11 mouse cellular contexts compared by ENCODE assay signal in the genomic region with DNA sequence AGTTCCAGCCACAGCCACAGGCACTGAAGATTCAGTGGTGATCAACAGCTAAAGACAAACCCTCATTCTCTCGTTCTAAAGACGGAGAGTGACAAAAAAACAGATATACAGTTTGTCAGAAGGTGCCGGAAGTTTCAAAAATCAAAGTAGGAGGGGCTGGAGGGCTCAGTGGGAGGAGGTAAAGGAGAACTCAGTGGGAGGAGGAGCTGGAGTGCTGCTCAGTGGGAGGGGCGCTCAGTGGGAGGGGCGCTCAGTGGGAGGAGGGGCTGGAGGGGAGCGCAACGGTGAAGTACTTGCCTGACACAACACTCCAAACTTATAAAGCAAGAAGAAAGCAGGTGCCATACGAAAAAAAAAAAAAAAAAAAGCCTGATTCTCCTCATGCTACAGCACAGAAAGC. TPM values are rescaled to one million over a fixed set of nuclear protein-coding genes. Genes with fewer than 3 reads are reported as not detected.
DNase-seq lines count a peak whose midpoint lies in the region; ATAC-seq and TF ChIP-seq lines count a peak whose summit lies in the region.
"Had no signal": no experiment of that assay in that cellular context is flagged by ENCODE, and none has a peak within 500 bp of the region (broad histone marks: within the 10 kb centered on the region; RNA-seq: fewer than 3 reads in every experiment).

No protein-coding gene starts in this region.

- TF ChIP-seq EP300 in MEL (IDR thresholded peaks at IDR 0.05; ENCODE audit: low read depth in 1 of 2, low read length in 2 of 2) = no peak
- no peak for TF ChIP-seq EP300 in liver, postnatal 0 days (IDR thresholded peaks at IDR 0.05; ENCODE audit: low read depth)

- TF ChIP-seq POLR2A in MEL (IDR thresholded peaks at IDR 0.05; ENCODE audit: control insufficient read depth in 1 of 2, insufficient read depth in 1 of 2, low read depth in 1 of 2, low read length in 2 of 2, poor library complexity in 1 of 2) = no peak

- no peak for TF ChIP-seq CTCF in MEL (IDR thresholded peaks at IDR 0.05 in 2 of 3, conservative IDR thresholded peaks at IDR 0.05 in 1 of 3; ENCODE audit: control insufficient read depth in 1 of 3, insufficient read depth in 1 of 3, low read depth in 2 of 3, low read length in 3 of 3, poor library complexity in 1 of 3, severe bottlenecking in 1 of 3)
- TF ChIP-seq CTCF in liver, postnatal 0 days (IDR thresholded peaks at IDR 0.05; ENCODE audit: low read depth) = no peak

- no peaks in the 10 kb centered on the region for H3K79me2 ChIP-seq in MEL (ENCODE audit: control insufficient read depth, insufficient read depth, low read length, poor library complexity)

- H3K9ac ChIP-seq in MEL (ENCODE audit: control insufficient read depth, low read depth, low read length, poor library complexity, severe bottlenecking) = peak overlapping the region; percentile 55
- H3K9ac ChIP-seq in liver, postnatal 0 days (replicated peaks) = no peak overlapping the region
- H3K9ac ChIP-seq: lung, embryonic 15.5 days; neural tube, embryonic 12.5 days had no signal

- intact Hi-C loops in gastrocnemius, postnatal 36 days (cut with DNase I) = no loop called here

- no peaks in the 10 kb centered on the region for H3K9me3 ChIP-seq in MEL (replicated peaks; ENCODE audit: insufficient read depth, low read length)
- no peaks in the 10 kb centered on the region for H3K9me3 ChIP-seq in liver, postnatal 0 days (ENCODE audit: low read length)
- H3K9me3 ChIP-seq: embryonic facial prominence, embryonic 10.5 days; lung, embryonic 15.5 days; neural tube, embryonic 12.5 days had no signal

- H3K27ac ChIP-seq in MEL (ENCODE audit: control insufficient read depth, low read depth, low read length) = no peak overlapping the region
- no peak overlapping the region for H3K27ac ChIP-seq in liver, postnatal 0 days (ENCODE audit: low read depth)
- H3K27ac ChIP-seq: embryonic facial prominence, embryonic 10.5 days; lung, embryonic 15.5 days; neural tube, embryonic 12.5 days had no signal

- peaks cover under 1 to 3% of the 10 kb centered on the region in 2 experiments; a peak in 2 of 4 replicates for H3K27me3 ChIP-seq in MEL (ENCODE audit: control insufficient read depth in 1 of 2, insufficient read depth in 2 of 2, low read length in 2 of 2)
- no peaks in the 10 kb centered on the region for H3K27me3 ChIP-seq in liver, postnatal 0 days (ENCODE audit: insufficient read depth, low read length)
- no peaks in the 10 kb centered on the region for H3K27me3 ChIP-seq in splenic B cell, adult 2 months (ENCODE audit: control insufficient read depth, insufficient read depth, low read length, poor library complexity, severe bottlenecking)
- H3K27me3 ChIP-seq: lung, embryonic 15.5 days; neural tube, embryonic 12.5 days had no signal

- WGBS in liver, postnatal 0 days (ENCODE audit: insufficient replicate concordance) = 39% methylated on average over 8 of the region's 8 CpGs

- peak overlapping the region; percentile 42 to 56 for H3K4me3 ChIP-seq in MEL (ENCODE audit: control insufficient read depth in 1 of 2, insufficient read depth in 1 of 2, low read depth in 2 of 2, low read length in 2 of 2)
- no peak overlapping the region for H3K4me3 ChIP-seq in liver, postnatal 0 days (ENCODE audit: low read depth, low read length)
- H3K4me3 ChIP-seq: embryonic facial prominence, embryonic 10.5 days; lung, embryonic 15.5 days; neural tube, embryonic 12.5 days had no signal

- peaks cover 0 to 6% of the 10 kb centered on the region in 2 experiments; a peak in 1 of 4 replicates for H3K4me1 ChIP-seq in MEL (ENCODE audit: control insufficient read depth in 1 of 2, insufficient read depth in 2 of 2, low read length in 2 of 2)
- H3K4me1 ChIP-seq in liver, postnatal 0 days (ENCODE audit: insufficient read depth) = no peaks in the 10 kb centered on the region
- H3K4me1 ChIP-seq: neural tube, embryonic 12.5 days had no signal

- peak; percentile 17 for DNase-seq in adrenal gland, adult 2 months
- DNase-seq in adrenal gland, adult 18-20 months (ENCODE audit: low spot score in 2 of 2) = no peak
- DNase-seq in MEL (ENCODE audit: low read depth, low spot score) = peak; percentile 87
- peak; percentile 28 for DNase-seq in liver, postnatal 0 days
- peak; percentile 16 for DNase-seq in splenic B cell, adult 2 months (ENCODE audit: low read depth, low spot score)
- DNase-seq in gastrocnemius, postnatal 36 days = no peak
- no peak for DNase-seq in frontal cortex, postnatal 14 days (ENCODE audit: low spot score in 2 of 2)
- no peak for DNase-seq in adipocyte (ENCODE audit: low spot score)

- no peak for TF ChIP-seq RAD21 in MEL (IDR thresholded peaks at IDR 0.05; ENCODE audit: low read depth, low read length)

- no peak for ATAC-seq in liver, postnatal 0 days

- H3K36me3 ChIP-seq in MEL (ENCODE audit: control insufficient read depth in 1 of 2, insufficient read depth in 2 of 2, low read length in 2 of 2) = peaks cover 0 to 6% of the 10 kb centered on the region in 2 experiments; a peak in 1 of 4 replicates
- H3K36me3 ChIP-seq in liver, postnatal 0 days (replicated peaks; ENCODE audit: insufficient read depth, low read length) = no peaks in the 10 kb centered on the region
- no peaks in the 10 kb centered on the region for H3K36me3 ChIP-seq in splenic B cell, adult 2 months (ENCODE audit: control insufficient read depth, insufficient read depth, low read length, poor library complexity, severe bottlenecking)
- H3K36me3 ChIP-seq: embryonic facial prominence, embryonic 10.5 days; lung, embryonic 15.5 days; neural tube, embryonic 12.5 days had no signal

- no peak overlapping the region for H3K4me2 ChIP-seq in liver, postnatal 0 days (ENCODE audit: low read depth, low read length)
- H3K4me2 ChIP-seq: lung, embryonic 15.5 days; neural tube, embryonic 12.5 days had no signal

TF ChIP-seq in MEL, 35 proteins besides CTCF, POLR2A, EP300 and RAD21:
- TF ChIP-seq MAZ (IDR thresholded peaks at IDR 0.05; ENCODE audit: low read depth, low read length) (peak; percentile 66; the same call in 1 of the 2 replicates), SMC3 (IDR thresholded peaks at IDR 0.05; ENCODE audit: low read depth, low read length) (no peak; the same call in 1 of the 2 replicates), HCFC1 (IDR thresholded peaks at IDR 0.05; ENCODE audit: low read depth, low read length) (0 out of 2 replicates have a peak, but pooled peaks have one; percentile 30), MEF2A (IDR thresholded peaks at IDR 0.05; ENCODE audit: extremely low read depth, insufficient replicate concordance, low read depth, low read length, poor library complexity, severe bottlenecking) (no peak)
TF ChIP-seq in MEL: peak in this region for 2.

RNA-seq across cellular contexts. Expression of a gene that starts 28.7 kb away (rescaled TPM):
- 1 to 10 TPM; 1.7 to 2.3 TPM for total RNA-seq in adrenal gland, adult 2 months (2021)
- polyA plus RNA-seq in adrenal gland, adult 2 months (2012; rRNA removed) = 1.6 and 2.5 TPM in 2 replicates
- 1 to 10 TPM; 2.1 to 3.5 TPM for total RNA-seq in adrenal gland, adult 18-20 months (2021)
- total RNA-seq in MEL (2012; rRNA removed) = not detected in 2 replicates
- polyA plus RNA-seq in MEL (2012; ENCODE audit: insufficient read depth in 1 of 2, insufficient read length in 2 of 2, low read depth in 1 of 2, low replicate concordance in 2 of 2, missing spikeins in 1 of 2) = not detected
- polyA plus RNA-seq in liver, postnatal 0 days (2015; fragmentation: Nextera tagmentation; extraction: Ambion mirVana) = 0.20 and 0.22 TPM in 2 replicates
- under 1 TPM; 0.25 to 0.41 TPM for total RNA-seq in gastrocnemius, postnatal 36 days (2021)

Comparison
In these comparisons a context has a peak if more than half of its experiments do, and no peak if none do; other contexts are left out.
1. DNase-seq: peak in adrenal gland, adult 2 months (single experiment), MEL (single experiment), liver, postnatal 0 days (single experiment) and splenic B cell, adult 2 months (single experiment); none in adrenal gland, adult 18-20 months (0 of 2), gastrocnemius, postnatal 36 days (0 of 2), frontal cortex, postnatal 14 days (0 of 2) and adipocyte (single experiment).